Mouse (Mus musculus) neural tube, embryonic 10.5 days (tissue): ENCODE measurements around the gene Gm21970.

ENCODE experiments used
- DNase-seq: peaks from one replicate; pipeline ENCODE4 v3.0.0-alpha.2; 2017; ENCODE audit warnings: low spot score; ENCODE audit errors: extremely low spot score

The Gm21970 gene

DNA sequence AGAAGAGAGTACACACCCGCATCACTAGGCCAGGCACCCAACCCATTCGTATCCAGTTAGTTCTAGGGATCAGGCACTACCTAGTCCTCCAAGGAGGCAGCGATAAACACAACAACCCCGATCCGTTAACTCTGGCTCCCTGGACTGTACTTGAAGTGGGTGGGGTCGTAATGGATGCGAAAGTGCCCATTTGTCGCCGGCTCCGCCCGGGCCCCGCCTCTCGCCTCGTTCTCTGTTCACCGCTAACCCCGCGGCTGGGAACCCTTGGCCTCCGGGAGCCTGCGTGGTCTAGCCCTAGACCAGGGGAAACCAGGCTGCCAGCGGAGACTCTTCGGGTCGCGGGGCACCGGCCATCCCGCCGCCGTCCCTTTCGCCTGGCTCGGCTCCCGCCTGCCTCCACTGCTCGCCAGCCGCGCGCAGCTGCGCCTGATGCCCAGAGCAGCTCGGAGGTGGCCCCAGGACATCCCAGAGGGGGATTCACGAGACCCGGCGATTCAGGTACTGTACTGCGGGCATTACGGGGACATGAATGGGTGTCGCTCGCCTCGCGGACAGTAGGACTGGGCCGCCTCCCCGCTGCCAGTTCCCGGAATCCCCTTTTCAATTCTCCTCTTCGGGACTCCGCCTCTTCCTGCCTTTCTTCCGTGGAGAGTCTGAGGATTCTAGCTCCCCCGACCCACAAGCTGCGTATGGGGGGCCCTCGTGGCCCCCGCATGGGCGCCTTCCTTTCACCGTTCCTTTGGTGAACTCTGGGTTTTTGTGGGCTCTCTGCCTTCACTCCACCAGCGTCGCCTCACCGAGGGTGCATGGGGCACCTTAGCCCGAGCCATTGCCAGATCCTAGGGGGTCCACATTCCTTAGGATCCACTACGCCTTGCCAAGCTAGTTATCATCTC is 18.7 kb upstream of the Gm21970 start, which contains the start of gene Ifnar2:
TSS of gene Ifnar2 (plus strand) at position 207 of the 896 bp plus-strand sequence.
- DNase-seq: peak; percentile 80

DNA sequence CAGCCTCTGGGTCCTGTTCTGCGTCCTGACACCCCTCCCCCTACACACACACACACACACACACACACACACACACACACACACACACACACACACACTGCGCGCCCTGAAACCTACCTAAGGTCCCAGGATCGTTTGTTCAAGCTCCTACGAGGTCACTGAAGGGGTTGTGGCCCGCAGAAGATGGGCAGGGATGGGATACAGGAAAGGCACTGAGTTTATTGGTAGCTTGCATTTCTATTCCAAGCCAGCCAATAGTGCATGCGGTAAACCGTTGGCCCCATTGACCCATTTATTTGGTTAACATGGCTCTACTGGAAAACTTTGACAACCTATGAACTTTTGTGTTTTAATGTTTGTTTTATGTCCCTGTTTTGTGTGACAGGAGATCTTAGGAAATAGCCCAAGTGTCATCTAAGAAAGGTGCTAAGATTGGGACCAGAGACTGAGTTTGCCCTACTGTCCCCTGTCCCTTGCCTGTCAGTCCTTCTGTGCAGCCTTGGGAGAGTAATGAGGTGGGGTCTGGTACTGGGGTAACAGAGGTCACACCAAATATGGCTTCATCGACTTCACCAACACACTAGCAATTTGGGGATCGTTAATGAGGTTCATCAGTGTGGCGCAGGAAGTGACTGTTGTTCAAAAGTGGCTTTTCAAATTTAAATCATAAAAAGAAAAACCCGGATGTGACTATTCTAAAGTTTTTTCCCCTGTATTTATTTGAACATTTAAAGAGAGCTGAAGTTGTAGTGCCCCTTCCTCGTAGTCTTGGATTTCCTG is 17.9 kb upstream of the Gm21970 start:
- DNase-seq: peak; percentile 37

DNA sequence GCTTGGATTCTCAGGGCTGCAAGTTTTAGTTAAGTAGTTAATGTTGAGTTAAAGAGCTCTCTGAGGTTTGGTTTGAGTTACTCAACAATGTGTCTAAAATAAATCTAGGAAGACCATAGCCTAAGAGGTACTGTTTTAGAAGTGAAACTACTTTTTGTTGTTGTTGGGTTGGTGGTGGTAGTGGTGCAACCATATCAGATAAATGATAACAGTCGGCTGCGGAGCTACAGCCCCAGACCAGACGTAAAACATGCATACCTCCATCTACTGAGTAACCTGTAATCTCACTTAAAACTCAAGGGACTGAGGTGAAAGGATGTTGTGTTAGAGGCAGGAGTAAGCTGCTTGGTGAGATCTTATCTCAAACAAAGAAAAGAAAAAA is 17.3 kb upstream of the Gm21970 start:
- no peak for DNase-seq

DNA sequence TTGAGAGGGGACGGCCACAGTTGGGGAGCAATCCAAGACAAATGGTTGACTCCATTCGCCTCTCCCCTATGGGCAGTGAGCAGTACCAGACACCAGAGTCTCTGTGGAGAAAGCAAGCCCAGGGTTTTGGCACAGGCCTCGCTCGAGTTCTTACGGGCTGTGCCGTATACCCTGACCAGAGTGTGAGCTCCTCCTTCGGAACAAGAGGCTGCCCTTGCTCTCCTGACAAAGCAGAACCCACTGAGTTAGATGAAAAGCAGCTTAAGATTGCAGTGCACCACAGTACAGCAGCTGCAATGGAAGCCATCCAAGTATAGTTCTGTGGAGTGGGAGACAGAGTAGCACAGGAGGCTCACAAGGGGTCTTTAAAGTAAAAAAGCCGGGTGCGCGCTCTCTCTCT is 14.8 kb upstream of the Gm21970 start:
- DNase-seq: no peak

DNA sequence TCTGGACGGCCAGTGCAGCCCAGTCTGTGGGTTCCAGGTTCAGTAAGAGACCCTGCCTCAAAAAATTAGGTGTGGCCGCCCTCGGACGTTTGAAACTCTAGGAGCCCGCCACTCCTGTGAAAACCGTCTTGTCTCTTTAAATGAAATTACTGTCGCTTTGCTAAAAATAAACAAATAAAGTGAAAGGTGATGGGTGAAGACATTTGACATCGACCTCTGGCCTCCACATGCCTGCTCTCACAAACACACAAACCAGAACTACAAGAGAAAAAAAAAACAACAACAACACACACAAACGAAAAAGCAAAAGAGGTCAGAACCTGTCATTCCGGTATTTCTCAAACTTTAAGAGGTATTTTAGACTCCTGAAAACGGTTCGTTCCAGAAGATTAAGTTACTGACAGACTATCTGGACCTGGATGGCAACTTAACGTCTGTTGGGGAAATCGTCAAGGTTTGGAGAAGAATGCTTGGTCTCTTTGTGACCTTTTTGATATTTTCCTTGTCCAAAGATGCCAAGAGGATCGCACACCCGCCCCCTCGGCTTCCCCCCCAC is 13.0 kb upstream of the Gm21970 start:
- DNase-seq: no peak

DNA sequence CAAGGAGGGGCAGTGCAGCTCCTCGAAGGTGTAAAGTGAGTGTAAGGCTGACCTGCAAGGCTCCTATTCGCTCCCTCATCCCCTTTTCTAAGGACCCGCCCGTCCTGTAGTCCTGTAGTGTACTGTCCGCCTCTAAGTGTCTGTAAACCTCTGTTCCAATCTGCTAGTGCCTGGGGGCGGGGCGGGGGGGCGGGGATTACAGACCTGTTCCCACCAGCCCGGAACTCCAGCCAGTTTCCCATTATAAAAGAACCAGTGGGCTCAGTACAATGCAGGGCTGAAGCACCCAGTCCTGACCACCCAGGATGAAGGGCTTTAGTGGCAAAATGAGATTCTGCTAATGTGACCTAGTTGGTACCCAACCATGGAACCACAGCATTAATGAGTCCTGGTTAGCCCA is 12.5 kb upstream of the Gm21970 start:
- DNase-seq: no peak

DNA sequence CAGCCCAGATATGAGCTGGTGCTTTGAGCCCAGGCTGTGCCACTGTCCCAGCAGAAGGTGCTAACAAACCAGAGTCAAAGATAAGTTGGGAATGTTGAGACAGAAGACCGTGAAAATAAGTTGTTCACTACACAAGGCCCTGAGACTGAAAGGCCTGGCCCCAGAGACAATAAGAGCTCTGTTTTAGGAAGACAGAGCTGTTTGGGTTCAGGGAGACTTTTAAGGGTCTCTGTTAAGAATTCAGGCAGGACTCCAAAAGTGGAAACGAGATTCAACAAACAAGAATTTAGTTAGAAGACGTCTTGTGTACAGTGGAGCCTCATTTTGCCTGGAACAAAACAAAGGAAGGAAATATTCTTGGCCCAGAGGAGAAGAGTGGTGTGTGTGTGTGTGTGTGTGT is 12.1 kb upstream of the Gm21970 start:
- DNase-seq: no peak

DNA sequence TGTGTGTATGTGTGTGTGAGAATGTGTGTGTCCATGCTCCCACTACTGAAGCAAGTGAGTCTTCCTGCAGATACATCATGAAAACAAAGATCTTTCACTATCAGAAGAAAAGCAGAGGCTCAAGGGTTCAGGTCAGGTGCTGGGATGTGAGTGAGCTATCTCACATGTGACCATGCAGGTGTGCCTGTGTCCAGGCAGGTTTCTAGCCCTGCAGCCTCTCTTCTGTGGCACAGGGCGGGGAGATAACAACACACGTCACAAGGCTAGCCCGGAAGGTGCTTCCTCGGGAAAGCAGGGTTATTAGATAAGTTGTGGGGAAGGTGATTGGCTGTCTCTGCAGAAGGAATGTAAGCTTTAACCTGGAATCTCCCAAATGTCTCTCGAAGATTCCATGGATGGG is 11.4 kb upstream of the Gm21970 start:
- DNase-seq: no peak

DNA sequence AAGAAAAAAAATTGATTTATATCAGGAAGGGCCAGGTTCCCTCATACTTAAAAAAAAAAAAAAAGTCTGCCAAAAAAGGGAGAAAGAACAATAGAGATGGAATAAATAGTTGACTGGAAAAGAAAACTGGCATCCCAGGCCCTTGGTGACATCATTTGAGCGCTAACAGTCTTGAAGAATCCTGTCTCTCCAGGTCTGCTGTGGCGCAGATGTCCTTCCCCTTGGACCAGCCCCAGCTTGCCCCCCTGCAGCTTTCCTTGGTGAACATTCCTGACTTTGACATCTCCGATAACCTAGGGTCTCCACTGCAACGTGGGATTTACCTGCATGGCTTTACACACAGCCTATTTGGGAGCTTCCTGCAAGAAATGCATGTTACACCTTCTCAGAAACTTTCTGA is 9.9 kb upstream of the Gm21970 start:
- no peak for DNase-seq

DNA sequence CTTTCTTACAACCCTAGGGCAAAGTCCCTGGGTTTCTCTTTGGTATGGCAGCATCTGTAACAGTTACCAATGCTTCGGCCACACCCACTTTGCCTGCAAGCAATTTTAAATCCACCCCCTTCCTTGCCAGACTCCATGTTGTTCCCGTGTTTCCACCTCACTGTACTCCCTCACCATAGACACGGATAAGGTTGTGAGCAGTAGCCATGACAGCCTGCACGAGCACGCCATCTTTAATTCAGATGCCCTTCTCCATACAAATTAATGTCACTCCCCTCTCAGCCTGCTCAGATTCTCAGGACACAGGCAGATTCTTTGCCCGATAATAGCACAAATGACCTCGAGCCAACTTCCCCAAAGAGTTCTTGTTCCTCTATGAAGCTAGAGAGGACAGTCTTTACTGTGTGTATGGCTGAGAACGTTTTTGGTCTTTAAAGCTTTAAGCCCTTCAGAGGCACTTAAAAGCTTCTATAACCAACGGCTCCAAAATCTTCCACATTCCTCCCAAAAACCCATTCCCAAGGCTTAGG is 9.2 kb upstream of the Gm21970 start:
- no peak for DNase-seq

DNA sequence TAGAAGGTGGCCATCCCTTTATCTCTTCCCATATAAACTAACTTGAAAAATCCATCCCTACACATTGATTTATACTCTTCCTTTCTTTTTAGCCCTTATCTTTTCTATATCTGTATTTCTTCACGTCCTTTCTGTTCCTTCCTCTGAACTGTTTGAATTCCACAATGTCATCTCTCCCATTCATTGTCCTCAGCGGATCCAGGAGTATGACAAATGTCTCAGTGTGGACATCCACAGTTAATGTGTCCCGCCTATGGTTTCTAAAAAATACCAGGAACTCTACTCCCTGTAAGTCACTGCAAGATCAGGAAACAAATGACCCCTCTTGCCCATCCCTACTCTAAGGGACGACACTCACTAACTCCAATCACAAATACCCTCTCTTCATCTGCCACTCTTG is 7.3 kb upstream of the Gm21970 start:
- DNase-seq: no peak

DNA sequence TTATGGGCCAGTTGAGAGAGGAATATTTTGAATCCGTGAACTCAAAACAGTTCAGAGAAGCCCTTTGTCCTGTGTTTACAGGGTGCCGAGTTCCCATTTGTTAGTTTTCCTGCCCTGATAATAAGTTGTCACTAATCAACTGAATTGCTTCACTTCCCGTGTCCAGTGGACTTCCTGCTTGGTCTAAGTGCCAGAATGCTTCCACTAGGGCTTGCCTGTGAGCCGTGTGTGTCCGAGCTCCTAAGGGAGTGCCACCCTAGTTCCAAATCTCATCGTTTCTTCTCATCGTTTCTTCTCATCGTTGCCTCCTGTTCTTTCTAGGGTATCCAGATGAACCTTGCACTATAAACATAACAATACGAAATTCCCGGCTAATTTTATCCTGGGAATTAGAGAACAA is 5.9 kb upstream of the Gm21970 start:
- DNase-seq: no peak

DNA sequence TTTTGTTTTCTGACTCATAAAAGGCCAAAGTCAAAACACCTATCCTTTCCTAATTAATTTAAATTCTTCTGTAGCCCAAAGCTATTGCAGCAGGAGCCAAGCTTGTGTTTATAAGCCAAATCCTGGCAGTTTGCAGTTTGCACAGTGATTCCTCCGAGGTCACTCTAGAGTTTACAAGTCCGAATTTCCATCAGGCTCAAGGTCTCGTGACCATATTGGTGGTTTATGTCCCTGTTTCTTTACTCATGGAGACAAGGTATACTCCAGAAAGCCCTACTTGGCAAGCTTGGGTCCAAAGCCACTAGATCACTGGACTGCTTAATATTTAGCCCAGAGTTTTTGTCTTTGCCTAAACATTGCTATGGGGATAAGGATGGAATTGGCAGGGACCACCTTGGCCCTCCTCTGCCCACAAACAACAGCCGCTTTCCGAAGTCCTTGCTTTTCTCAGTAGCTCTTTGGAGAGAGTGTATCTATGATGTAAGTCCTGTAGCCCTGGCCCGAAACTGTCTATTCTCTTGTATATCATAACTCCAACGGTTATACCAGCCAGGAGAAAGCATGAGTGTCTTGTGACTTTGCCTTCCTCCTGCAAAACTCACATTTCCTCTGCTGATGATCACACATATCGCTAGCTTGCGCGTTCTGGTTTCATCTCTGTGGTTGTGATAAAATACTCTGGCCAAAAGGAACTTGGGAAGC is 5.0 kb upstream of the Gm21970 start:
- DNase-seq: no peak

DNA sequence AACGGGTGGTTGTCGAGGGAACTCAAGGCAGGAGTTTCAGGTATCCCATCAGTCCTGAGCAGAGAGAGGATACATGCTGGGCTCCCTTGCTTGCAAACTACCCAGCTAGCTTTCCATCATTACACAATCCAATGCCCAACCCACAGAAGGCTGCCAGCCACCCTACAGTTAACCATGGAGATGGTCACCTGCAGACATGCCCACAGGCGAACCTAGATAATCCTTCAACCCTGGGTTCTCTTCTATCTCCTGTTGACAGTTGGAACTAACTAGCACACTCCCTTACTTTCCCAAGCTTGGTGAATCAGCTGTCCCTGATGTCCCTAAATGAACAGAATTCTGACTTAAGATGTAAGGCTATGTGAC is 4.4 kb upstream of the Gm21970 start:
- DNase-seq: no peak

DNA sequence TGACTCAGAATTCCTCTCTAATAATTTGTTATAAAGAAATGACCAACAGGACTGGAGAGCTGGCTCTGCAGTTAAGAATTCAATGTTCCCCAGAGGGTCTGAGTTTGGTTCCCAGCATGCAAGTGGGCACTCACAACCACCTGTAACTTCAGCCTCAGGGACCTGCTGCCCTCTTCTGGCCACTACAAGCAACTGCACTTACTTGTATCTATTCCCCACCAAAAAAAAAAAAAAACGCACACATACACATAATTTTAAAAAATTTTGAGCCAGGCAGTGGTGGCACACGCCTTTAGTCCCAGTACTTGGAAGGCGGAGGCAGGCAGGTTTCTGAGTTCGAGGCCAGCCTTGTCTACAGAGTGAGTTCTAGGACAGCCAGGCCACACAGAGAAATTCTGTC is 1.4 kb upstream of the Gm21970 start:
- DNase-seq: no peak

DNA sequence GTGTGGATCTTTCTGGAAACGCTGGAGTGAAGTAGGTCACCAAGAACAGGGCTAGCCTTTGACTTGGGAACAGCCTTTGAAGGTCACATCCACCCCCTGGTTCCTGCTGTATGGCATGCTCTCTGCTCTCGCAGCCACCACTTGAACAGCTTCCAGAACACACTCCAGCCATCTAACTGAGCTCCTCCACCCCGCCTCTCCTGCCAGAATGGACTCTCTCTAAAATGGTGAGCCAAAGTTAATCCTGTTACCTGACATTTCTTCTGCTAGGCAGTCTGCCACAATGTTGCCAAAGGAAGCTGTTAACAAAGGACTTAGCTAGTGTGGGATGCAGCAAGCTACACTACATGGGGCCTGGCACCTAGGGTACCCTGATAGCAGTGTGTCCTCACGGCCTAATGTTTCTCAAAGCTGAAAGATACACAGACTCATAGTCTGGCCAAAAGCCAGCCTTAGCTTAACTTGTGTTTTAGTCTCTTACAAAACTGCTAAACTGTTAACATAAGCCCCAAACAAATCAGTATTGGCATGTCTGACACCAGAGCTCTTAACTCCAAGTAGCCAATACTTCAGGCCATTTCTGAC is 3.4 kb downstream of the Gm21970 start:
- no peak for DNase-seq

DNA sequence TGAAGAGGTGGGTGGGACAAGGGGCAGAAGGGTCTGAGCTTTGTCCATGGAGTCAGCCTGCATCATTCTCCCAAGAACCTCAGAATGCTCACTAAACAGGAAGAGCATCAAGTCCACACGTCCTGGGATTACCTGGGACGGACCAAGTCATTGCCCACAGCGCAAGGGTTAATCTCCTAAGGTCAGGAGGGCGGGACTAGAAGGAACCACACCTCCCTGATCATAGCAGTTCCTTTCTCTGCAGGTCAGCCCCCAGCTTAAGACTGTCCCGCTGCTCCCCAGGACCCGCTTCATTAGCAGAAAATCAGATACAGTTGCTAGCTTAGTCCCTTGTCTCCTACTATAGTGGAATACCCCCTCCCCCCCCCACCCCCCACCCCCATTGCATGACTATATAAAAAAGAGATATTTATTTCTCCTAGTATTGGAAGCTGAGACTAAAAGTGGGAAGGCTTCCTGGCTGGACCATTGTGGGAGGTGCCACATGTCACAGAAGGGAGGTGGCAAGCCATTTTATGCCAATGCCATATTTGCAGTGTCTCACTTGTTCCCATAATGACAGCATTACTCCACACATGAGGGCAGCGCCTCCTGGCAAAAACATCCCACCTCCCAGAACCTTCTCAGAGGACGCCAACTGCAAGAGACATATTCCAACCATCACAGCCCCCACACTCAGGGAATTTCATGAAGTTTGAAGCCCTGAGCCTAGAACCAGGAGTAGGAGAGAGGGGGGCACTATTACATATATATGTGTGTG is 4.3 kb downstream of the Gm21970 start:
- DNase-seq: no peak

DNA sequence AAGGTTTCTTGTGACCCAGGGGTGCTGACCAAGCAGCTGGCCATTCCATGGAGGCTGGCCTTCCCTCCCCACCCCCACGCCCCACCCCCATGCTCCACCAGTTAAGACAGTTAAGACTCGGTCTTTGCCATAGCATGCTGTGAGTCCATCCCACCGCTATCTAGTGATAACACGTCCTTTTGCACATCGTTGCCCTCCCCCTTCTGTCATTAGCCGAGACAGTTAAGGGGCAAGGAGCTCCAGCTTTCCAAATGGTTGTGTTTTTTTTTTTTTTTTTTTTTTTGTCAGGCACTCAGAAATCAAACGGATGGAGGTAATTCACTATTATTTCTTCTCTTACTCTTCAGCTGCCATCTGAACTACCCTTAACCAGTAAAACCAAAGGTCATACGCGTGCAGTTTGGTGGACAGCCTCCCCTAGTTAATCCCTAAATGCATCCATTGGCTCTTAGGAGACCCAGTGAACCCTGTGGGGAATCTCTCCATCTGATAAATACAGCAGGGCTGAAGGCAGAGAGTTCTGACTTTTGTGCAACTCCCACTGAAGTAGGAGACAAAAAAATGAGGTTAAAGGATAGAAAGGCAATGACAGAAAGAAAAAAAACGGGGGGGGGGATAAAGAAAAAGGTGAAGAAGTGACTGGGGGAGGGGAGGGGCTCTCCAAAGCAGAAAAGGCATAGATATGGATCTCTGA is 5.5 kb downstream of the Gm21970 start:
- no peak for DNase-seq

DNA sequence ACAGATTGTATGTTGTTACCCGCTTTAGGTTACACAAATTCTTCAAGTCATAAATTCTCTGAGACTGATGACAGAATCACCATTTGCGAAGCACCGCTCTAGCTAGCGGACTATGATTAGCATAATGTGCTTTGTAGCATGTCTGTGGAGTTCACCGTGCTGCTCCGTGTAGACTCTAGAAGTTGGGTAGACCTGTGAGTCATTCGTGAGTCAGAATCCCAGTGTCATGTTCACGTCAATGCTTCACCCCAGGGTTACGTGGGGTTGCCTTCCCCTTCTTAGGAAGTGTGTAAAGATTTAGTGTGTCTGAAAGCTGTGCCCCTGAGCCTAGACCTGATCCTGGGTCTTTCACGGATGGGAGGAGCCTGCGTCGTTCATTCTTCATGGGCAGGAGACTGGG is 6.5 kb downstream of the Gm21970 start:
- DNase-seq: no peak

DNA sequence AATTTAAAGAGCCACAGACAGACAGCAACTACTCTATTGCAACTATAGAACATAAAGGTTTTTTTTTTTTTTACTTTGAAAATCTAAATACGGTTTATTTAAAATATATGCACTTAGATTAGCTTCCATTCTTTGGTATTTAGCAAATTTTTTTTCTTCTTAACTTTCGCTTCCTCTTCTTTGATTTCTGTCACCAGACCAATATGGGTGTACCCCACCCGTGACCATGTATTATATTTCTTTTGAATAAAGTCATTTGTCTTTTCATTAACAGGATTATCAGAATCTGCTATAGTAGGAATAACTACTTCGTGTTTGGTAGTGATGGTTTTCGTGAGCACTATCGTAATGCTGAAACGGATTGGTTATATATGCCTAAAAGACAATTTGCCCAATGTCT is 7.4 kb downstream of the Gm21970 start:
- DNase-seq: no peak
